Mouse (Mus musculus): ENCODE measurements around the gene Jup.

Gene Jup

DNA sequence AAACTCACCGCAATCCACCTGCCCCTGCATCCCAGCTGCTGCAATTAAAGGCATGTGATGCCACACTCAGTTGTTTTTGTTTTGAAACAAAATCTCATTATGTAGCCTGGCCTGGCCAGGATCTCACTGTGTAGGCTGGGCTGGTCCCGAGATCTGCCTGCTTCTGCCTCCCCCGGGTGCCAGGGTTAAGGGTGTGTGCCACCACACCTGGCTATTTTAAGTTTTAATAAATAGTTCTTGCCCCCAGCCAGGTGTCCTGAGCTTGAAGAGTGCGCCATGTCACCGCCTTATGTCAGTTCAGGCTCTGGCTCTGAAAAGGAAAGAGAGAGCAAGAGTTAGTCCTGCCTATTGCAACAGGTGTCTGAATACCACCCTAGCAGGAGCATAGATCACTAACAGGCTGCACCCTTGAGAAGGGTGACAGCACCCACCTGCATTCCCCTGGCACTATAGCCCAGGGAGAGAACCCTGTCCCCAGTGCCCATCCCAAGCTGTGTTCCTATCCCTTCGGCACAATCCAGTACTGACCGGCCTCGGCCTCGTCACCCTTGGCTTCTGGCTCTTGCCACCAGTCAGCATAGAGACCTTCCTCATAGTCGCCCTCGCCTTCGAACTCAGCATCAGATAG lies 11.4 kb upstream of the Jup start:
- ATAC-seq (ENCODE audit: insufficient number of reproducible peaks, low FRiP score, low TSS enrichment), result no peak

DNA sequence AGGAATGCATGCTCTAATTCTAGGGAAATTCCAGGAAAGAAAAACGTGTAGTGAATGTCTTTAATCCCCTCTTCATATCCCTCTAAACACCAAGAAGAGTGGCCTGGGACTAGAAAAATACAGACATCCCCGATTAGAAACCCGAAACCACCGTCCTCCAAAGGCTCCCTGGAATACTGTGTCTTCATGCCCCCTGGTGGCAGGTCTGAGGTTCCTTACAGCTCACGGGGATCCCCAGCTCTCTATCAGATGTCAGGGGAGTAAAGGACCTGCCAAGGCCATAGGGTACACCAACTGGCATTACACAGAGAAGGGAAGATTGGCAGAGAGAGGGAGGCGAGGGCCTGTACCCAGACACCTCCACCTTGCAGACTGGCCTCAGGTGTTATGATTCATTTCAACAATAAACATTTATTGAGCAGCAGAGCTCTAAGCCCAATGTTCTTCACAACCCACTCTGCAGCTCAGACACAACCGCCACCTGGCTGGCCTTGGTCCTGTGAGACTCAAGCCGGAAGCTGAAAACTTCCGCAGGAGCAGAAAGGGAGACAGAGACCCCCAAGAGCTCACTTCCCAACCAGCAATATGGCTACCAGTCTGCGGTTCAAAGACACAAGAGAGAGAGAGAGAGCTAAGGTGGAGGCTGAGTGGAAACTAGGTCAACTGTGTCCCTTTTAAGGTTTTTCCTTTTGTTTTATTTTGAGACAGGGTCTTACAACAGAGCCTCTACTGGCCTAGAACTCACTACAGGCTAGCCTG lies 10.7 kb upstream of the Jup start:
- no peak for ATAC-seq (ENCODE audit: insufficient number of reproducible peaks, low FRiP score, low TSS enrichment)

DNA sequence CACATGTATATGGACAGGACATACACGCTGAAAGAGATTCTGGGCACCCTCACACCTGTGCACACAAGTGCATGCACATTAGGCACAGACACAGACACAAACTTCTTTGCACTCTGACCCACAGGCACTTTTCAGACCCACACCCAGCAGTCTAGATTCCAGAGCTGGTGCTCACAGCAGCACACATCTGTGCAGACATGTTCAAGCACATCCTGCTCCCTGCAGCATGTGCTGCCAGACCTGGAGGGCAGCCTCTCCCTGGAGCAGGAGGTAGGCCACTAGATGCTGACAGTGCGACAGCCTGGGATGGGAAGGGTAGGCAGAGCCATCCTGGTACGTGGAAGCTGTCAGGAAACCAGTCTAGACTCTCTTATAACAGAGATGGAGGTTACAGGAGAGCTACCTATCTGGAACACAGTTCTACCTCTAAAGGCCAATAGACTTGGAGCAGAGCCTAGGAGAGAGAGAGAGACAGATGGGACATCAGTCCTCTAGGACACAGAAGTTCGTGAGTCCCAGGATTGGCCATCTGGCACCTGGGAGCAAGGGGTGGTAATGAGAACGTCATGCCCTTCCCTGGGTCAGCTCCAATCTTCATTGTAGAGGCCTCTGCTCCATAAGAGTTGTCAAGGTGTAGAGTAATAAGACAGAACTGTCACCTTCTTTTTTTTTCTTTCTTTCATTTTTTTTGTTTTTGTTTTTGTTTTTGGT lies 9.6 kb upstream of the Jup start:
- ATAC-seq (ENCODE audit: insufficient number of reproducible peaks, low FRiP score, low TSS enrichment), result peak; percentile 90

DNA sequence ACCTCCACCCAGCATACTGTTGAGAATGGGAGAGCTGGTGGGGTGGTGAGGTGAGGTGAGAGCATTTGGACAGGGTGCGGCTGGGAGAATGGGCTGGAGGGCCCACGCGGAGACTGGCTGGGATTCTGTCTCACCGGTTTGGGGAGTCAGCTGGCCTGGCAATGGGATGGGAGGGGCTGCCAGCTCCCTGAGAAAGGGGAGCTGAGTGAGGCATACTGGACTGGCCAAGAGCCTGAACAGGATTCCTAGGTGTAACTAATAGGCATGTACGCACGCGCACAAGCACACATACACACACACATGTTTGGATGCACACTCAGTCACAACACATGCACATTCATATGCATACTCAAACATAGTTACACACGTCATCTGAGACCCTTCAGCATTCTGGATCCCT lies 8.7 kb upstream of the Jup start:
- ATAC-seq (ENCODE audit: insufficient number of reproducible peaks, low FRiP score, low TSS enrichment), result no peak

- no peak for ATAC-seq (ENCODE audit: insufficient number of reproducible peaks, low FRiP score, low TSS enrichment)
Measured at GRCm38 (mm10) chr11:100404456-100405074, 7.0 kb upstream of the Jup start.

- ATAC-seq (ENCODE audit: insufficient number of reproducible peaks, low FRiP score, low TSS enrichment), result no peak
Measured at GRCm38 (mm10) chr11:100403445-100404134, 6.0 kb upstream of the Jup start.

DNA sequence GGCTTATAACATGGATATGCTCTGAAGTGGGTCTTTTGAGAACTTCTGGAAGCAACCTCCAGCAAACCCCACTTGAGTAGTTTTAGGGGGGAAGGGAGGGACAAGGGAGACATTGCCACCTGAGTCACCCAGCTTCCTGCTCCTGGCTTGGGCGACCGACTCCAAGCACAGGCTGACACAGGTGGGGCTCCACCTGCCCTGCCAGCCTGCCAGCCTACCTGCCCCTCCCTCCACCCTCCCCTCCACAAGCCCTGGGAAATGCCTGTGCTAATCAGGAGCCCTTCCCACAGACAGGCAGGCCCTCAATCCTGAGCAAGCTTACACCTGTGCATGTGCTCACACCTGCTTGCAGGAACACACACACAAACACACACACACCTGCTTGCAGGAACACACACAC lies 5.1 kb upstream of the Jup start:
- ATAC-seq (ENCODE audit: insufficient number of reproducible peaks, low FRiP score, low TSS enrichment), result no peak

- no peak for ATAC-seq (ENCODE audit: insufficient number of reproducible peaks, low FRiP score, low TSS enrichment)
Measured at GRCm38 (mm10) chr11:100402240-100402639, 4.7 kb upstream of the Jup start.

- no peak for ATAC-seq (ENCODE audit: insufficient number of reproducible peaks, low FRiP score, low TSS enrichment)
Measured at GRCm38 (mm10) chr11:100400842-100401241, 3.3 kb upstream of the Jup start.

DNA sequence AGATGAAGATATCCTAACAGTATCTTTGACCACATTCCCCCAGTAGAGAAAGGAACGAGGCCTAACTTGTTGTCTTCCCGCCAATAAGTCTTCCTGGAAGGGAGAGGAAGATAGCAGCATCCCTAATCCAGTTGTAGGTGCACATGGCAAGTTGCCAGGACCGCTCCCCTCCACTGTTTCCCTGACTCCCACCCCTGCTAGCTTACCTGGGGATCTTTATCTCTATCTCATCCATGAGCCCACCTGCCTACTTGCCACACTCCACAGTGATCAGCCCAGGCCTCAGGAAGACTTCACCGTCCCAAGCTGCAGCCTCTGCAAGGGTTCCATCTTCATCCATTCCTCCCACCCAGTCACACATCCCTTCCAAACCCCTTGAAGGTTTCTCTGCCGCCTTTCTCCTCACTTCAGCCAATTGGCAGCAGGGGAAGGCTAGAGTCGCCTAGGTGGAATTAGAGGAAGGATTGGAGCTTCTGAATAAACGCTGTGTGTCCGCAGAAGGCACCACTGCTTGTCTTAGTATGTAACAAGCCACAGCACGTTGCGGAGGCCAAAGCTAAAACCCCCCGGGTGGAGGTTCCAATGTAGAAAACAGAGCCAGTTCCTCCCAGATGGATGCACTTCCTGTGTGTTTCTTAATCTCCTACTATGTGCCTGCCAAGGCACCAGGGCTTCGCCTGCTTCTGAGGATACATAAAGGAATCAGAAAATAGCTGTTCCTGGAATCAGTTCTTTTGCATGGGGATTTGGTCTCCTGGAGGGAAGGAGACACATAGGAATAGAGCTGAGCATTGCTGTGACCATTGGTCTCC lies 2.4 kb upstream of the Jup start:
- ATAC-seq (ENCODE audit: insufficient number of reproducible peaks, low FRiP score, low TSS enrichment), result no peak

DNA sequence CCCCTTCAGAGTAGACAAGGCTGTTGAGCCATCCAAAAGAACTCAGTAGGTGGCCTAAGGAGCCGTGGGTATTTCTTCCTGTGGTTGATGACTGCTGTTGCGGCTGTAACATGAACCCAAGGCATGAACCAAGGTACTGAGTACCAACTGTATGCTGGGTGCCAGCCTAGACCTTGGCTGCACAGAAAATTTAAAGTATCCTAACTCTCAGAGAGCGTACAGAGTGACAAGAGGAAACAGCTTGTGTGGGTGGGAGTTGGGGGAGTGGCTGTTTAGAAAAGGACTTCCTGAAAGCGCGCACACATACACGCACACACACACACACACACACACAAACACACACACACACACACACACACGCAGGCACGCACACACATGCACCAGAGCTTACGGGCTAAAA lies 1.8 kb upstream of the Jup start:
- ATAC-seq (ENCODE audit: insufficient number of reproducible peaks, low FRiP score, low TSS enrichment), result no peak

DNA sequence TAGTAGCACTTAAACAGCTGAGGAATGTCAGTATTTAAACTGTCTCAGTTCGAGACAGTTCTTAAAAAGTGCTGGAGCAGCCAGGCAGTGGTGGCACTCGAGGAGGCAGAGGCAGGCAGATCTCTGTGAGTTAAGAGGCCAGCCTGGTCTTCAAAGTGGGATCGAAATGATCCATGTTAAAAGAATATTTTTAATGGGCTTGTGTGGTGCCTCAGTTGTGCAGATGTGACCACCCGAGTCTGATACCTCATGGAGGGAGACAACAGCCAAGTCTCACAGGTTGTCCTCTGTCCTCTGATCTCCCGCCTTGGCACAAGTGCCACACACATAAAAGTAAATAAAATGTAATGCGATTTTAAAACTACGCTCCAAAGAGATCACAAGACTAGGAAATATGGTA lies 954 bp upstream of the Jup start:
- no peak for ATAC-seq (ENCODE audit: insufficient number of reproducible peaks, low FRiP score, low TSS enrichment)

- ATAC-seq (ENCODE audit: insufficient number of reproducible peaks, low FRiP score, low TSS enrichment), result 0 out of 2 replicates have a peak, but pooled peaks have one; percentile 2
Measured at GRCm38 (mm10) chr11:100396886-100397599, 520 bp downstream of the Jup start.

DNA sequence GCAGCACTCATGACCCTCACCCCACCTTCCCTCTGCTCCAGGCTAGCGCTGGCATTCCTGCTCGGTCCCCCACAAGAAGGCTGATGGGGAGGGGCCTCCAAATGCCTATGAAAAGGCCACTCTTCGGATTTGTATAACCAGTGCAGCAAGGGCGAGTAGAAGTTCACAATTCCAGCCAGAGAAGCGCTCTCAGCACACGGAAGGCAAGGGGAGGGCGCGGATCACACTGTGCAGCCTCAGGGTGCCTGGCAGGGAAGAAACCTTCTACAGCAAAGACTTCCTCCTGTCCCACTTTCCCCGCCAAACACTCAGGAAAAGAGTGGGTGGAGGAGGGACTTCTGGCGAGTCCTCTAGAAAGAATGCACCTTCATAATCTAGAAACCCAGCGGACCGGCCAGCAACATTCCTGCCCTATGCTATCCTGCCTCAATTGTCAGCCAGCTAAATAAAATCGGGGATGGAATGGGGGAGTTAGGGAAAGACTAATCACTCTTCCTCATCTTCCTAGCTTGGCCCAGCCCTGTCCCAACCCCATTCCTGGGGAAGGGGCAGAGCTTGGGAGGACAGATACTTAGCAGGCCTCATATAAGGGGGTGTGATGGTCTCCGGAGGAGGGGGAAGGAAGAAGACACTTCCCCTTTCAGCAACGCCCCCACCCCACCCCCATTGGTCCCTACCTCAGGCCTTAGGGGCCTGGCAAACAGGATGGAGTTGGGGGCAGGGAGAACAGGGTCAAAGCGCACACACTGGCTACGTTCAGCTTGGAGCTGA lies 1.5 kb downstream of the Jup start:
- no peak for ATAC-seq (ENCODE audit: insufficient number of reproducible peaks, low FRiP score, low TSS enrichment)

- 0 out of 2 replicates have a peak, but pooled peaks have one; percentile 34 for ATAC-seq (ENCODE audit: insufficient number of reproducible peaks, low FRiP score, low TSS enrichment)
Measured at GRCm38 (mm10) chr11:100395200-100395599, 2.4 kb downstream of the Jup start.

DNA sequence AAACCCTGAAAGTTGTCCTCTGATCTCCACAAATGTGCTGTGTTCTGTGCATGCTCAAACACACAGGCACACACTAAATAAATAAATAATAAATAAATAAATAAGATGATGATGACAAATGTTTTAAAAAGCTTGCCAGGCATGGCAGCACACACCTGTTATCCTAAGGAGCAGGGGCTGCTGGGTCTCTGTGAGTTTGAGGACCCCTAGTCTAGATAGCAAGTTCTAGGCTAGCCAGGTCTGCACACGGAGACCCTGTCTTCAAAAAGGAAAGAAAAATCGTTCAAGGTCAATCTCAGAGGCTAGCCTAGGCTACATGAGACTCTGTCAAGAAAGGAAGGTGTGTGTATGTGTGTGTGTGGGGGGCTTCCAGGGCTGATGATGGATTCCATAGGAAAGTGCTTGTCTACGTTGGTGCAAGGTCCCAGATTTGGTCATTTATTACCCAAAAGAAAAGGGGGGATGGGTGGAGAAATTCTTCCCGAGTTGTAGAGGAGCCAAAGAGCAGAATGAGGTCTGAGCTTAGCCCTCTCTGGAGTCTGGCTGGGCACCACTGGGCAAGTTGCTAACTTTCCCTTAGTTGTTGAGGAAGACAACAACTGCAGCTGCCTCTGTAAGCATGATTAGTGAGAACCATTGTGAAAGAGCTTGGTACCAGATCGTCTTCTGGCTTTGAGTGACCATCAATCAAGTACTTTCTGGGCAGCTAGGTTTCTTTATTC lies 3.0 kb downstream of the Jup start:
- no peak for ATAC-seq (ENCODE audit: insufficient number of reproducible peaks, low FRiP score, low TSS enrichment)

DNA sequence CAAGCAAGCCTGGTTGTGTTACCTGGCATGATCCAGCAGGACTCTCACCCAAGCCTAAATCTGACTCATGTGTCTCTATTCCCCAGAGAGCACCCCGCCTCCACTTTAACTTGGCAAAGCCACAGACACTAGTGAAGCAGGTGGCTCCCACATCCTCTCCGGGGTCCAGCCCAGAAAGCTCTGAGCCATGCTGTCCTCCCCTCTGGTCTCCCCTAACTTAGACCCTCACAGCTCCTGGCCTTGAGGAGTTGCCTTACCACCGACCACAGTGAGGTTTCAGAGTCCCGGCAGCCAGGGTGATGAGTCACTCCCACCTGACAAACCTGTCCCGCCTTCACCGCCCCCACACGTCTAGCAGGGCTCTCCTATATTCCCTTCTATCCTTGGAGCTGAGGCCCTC lies 3.8 kb downstream of the Jup start:
- no peak for ATAC-seq (ENCODE audit: insufficient number of reproducible peaks, low FRiP score, low TSS enrichment)

DNA sequence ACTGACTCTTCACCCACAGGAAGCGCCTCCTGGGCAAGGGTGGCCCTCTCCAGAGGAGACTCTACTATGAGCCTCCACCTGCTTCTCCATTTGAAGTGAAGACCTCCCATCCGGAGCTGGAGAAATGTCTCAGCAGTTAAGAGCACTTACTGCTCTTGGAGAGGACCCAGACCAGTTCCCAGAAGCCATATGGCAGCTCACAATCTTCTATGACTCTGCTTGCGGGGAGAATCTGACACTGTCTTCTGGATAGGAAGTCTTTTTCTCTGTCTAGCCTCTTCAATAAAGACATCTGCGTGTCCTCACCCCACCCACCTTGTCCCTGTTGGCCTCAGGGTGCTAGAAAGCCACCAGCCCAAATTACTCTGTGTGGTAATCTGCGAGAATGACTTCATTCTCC lies 4.6 kb downstream of the Jup start:
- no peak for ATAC-seq (ENCODE audit: insufficient number of reproducible peaks, low FRiP score, low TSS enrichment)

Data from cerebellum, adult (tissue).